Mouse (Mus musculus): ENCODE results near the gene Rhpn2.
"Not testable (repeated sequence)": the region's sequence is repeated elsewhere in the genome, so short reads cannot be mapped to it uniquely, and the experiment has no call there.

Rhpn2 gene

DNA sequence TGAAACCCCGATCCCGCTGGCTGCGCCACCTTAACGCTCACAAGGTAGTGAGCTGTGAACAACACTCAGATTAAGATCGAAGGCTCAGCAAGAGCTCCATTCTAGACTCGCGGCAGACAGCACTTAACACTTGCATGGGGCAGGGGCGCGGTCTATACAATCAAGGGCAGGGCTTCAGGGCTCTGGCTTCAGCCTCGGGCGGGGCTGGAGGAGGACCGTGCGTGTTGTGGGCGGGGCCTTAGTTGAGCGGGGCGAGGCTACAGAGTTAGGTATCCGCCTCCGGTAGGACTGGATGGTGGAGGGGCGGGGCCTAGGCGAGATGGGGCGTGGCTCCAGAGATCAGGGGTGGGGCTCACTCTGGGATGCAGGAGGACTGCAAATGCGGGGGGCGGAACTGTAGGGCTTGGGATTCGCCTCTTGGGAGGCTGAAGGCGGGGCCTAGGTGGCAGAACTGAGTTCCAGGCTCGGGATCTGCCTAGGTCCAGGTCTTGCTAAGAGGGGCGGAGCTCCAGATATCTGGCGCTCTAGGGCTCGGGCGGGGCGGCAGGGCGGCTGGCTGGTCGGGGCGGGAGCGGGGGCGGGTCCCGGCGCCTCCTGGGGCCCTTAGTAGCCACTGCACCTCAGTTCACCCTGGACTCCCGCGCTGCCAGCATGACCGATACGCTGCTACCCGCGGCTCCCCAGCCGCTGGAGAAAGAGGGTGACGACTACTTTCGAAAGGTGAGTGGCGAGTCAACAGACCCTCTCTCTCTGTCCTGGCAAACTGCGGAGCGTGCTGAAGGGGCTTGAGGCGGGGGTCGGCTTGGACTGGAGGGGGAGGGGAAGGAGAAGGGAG, at the start of gene Rhpn2:
Rhpn2 (plus strand) TSS at position 479 of the 835 bp plus-strand sequence.
- peak; percentile 97 to 99 for DNase-seq (ENCODE audit: low spot score in 2 of 2)

DNA sequence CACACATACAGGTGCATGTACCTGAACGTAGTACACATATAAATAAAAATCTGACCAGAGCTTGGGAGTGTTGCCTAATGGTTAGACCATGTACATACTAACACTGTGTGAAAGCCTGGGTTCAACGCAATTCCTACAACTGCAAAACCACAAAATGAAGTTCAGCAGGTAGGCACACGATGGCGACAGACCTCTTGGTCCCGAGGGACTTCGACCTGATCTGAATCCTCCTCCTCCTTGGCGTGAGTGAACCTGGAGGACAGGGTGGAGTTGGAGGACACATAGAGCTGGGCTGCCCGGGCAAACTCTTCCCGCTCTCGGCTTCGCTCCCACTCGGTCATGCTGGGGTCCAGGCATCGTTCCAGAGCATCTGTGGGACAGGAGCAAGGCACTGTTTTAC, 40.5 kb upstream of the Rhpn2 start:
- DNase-seq (ENCODE audit: low spot score in 2 of 2): no peak

DNA sequence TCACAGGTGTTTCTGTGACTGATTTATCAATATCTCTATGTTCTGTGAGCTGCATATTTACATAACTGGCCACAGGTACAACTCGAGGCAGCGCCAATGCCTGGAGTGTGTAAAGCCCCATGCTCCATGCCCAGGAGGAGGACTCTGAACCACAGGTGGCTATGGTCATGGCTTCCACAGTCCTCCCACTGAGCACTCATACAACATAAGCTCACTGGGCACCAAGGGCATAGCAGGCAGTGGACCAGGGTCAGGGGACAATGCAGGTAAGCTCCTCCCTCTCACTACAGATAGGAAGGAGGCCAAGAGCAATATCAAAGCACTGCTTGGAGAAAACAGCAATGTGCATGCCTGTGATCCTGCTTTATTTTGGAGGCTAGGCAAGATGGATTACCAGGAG, 38.3 kb upstream of the Rhpn2 start:
- DNase-seq (ENCODE audit: low spot score in 2 of 2): no peak

DNA sequence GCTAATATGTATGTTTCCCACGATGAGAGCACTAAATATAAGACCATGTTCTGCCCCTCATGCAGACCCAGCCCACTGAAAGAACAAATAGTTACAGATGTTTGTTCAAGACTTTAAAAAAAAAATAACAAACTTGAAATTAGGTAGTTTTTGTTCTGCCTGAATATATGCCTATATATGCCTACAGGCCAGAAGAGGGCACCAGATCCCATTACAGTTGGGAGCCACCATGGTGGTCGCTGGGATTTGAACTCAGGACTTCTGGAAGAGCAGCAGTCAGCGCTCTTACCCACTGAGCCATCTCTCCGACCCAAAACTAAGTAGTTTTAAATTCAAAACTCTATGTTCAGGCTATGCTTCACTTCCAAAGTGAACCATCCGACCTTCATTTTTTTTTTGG, 36.1 kb upstream of the Rhpn2 start:
- no peak for DNase-seq (ENCODE audit: low spot score in 2 of 2)

DNA sequence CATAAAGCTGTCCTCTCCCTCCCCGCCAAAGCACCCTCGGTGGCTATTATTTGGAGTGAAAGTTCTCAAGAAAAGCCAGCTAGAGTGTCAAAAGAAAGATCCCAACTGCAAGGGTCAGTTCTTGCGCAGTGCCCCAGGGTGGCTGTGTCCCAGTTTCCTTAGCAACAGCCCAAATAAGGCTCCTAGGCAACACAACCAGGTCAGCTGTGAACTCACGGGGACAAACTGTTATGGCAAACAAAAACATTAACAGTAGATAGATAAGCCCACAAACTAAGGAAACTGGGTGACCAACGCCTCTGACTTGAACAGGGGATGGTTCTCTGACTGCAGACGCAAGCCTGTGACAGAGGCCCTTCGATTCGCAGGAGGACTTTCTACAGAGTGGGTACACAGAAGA, 34.3 kb upstream of the Rhpn2 start:
- DNase-seq (ENCODE audit: low spot score in 2 of 2): no peak

DNA sequence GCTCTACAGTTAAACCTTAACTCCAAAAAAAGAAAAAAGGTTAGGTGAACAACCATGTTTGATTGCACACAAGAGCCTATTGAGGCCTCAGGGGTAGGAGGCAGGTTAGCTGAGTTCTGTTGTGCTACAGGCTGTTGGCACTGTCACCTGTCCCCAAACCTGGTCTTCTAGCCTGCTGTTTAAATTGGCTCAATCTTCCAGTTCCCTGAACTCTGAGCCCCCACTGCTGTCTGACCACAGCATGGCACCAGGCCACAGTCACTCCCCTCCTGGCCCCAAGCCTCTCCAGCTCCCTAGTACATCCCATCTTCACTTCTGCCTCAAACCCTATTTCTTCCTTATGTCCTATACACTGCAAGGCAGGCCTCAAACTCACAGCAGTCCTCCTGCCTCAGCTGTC, 33.2 kb upstream of the Rhpn2 start:
- DNase-seq (ENCODE audit: low spot score in 2 of 2): no peak

DNA sequence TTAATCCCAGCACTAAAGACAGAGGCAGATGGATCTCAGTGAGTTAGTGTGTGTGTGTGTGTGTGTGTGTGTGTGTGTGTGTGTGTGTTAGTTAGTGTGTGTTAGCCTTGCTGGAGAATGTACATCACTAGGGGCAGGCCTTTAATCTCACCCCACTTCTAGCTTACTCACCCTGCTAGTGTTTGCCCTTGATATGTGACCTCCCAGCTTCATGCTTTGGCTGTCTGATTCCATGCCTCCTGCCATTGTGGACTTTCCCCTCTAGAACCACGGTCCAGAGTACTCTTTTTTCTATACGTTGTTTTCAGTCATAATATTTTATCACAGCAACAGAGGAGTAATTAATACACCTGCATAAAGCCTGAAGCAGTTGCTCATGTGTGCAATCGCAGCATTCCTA, 22.8 kb upstream of the Rhpn2 start:
- DNase-seq (ENCODE audit: low spot score in 2 of 2): no peak

DNA sequence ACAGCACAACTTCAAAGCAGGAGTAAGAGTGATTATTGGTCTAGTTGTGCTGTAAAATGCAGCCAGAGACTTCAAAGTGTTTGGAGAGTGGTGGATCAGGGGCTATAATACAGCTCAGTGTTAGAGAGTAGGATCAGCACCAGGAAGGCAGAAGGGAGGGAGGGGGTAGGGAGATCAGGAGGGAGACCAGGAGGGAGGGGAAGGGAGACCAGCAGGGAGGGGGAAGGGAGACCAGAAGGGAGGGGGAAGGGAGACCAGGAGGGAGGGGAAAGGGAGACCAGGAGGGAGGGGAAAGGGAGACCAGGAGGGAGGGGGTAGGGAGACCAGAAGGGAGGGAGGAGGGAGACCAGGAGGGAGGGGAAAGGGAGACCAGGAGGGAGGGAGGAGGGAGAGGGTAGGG, 19.8 kb upstream of the Rhpn2 start:
- DNase-seq (ENCODE audit: low spot score in 2 of 2): no peak

DNA sequence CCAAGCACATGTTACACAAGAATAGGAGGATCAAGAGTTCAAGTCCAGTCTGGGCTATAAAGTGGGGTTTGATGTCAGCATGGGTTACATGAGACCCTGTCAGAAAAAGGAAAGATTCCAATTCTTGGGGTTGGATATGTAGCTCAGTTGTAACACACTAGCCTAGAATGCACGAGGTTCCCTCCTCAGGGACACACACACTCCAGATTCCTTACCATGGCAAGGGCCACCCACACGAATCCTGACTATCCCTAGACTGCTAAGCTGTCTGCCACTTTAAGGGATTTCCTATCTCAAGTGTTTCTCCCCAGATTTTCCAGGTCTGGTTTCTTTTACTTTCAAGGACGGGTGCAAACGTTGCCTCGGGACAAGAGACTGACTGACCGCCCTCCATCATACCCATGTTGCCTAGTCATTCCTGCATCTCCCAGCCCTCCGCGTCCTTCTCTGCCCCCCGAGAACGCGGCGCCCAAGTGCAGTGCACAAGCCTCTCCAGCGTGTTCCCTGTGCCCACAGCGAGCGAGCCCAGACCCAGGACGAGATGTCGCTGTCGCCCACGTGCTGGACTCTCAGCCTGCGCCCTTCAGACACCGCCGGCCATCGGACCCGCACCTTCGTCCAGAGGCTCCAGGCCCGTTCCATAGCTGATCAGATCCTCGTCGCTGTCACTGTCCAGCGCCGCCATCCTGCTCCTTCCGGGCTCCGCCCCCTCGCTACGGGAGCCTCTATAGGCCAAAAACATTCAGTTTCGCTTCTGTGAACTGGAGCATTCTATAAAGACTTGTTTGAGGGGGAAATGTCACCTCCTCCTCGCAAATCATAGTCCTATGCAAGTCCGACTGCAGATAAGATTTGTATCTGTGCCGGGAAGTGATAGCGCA, 16.0 kb upstream of the Rhpn2 start, which contains the start of gene Gpatch1:
Gpatch1 (minus strand) TSS at position 712 of the 881 bp plus-strand sequence.
- peak; percentile 96 to 98 for DNase-seq (ENCODE audit: low spot score in 2 of 2)

DNA sequence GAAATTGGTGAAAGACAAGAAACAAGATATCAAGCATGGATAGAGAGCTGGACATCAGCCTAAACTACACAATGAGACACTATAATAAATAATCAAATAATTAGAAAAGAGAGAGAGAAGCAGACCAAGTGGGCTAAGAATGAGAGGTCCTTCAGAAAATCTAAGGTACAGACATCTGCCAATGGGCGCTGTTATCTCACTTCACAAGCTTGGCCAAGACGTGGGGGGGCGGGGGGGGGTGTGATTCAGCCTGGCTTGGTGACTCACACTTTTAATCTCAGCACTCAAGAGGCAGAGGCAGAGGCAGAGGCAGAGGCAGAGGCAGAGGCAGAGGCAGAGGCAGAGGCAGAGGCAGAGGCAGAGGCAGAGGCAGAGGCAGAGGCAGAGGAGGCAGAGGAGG, 14.7 kb upstream of the Rhpn2 start:
- DNase-seq (ENCODE audit: low spot score in 2 of 2): not testable (repeated sequence)

DNA sequence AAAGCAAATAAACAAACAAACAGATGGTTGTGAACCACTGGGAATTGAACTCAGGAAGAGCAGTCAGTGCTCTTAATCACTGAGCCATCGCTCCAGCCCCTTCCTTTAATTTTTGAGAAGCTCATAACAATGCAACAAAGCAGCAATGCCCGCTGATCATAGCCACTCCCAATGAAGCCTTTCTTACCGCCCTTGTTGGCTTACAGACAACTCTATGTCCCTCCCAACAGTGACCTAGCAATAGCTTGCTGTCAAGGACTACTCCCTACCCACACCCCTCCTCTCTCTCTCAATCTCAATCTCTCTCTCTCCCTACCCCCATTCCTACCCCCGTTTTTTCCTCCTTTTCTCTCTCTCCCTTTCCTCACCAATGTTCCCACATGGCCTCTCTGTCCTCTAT, 14.2 kb upstream of the Rhpn2 start:
- no peak for DNase-seq (ENCODE audit: low spot score in 2 of 2)

DNA sequence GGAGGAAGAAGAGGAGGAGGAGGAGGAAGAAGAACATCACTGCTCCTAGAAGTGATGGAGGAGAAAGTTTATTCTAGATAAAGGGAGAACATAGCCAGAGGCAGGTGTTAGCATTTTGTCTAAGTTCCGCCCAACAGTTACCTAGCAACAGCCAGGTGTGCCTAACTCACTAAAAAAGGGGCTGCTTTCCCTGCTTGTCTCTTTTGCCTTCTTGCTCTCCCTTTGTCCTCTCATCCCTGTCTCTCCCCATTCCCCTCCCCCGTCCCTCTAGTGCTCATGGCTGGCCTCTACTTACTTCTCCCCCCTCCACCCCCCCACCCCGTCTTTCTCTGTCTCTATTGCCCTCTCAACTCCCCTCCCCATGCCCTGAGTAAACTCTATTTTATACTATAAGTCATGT, 11.8 kb upstream of the Rhpn2 start:
- DNase-seq (ENCODE audit: low spot score in 2 of 2): no peak

DNA sequence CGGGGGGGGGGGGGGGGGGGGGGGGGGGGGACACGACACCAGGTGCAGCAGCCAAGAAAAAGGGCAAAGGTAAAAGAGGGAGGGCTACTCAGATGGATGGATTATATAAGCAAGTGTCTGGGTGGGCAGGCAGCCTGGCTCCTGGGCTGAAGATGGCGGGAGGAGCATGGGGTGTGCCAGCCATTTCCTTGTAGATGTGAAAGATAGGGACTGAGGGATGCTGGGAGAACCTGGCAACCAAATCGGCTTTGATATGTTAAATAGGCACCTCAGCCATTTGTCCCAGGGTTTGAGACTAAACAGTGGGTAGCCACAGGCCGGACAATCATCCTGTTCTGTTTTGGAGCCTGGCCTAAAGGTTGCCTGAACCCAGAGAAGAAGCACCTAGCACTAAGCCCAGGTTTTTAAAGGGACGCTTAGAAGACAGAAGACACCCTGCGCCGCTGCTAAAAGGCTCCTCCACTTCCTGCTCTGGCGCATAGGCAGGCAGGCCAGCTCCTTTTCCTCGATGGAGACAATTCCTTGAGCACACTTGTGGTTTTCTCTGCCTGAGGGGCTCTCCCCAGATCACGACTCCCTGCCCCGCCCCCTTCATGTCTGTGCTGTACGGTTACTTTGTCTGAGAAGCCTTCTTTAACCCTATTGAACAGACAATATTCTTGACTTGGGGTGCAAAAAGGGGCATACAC, 11.1 kb upstream of the Rhpn2 start:
- no peak for DNase-seq (ENCODE audit: low spot score in 2 of 2)

DNA sequence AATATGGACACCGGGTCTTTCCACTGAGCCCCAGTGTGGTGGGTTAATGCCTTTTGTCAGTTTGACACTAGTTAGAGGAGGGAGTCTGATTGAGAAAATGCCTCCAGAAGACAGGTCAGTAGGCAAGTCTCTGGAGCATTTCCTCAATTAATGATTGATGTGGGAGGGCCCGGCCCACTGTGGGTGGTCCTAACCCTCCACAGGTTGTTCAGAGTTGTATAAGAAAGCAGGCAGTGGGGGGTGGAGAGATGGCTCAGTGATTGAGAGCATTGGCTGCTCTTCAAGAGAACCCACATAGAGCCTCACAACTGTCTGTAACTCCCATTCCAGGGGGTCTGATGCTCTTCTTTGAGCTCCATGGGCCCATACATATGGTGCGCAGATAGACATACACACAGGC, 2.4 kb upstream of the Rhpn2 start:
- DNase-seq (ENCODE audit: low spot score in 2 of 2): no peak

DNA sequence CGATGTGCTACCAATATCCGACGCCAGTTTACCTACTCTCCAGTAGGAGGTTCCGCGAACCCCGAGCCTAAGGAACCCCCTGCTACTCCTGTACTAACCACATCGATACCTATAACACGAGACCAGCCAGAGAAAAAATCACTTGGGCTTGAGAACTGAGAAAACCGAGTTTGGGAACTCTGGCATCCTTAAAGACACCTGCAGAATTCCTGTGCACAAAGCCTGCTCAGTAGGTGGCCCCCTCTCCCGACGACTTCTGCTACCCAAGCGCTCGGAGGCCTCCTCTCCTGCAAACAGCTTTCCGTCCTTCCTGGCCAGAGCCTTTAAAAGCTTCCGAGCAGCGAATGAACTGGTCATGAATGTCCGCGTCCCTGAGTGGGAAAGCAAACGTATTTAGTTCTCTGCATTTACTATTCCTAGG, 729 bp upstream of the Rhpn2 start:
- DNase-seq (ENCODE audit: low spot score in 2 of 2): no peak

DNA sequence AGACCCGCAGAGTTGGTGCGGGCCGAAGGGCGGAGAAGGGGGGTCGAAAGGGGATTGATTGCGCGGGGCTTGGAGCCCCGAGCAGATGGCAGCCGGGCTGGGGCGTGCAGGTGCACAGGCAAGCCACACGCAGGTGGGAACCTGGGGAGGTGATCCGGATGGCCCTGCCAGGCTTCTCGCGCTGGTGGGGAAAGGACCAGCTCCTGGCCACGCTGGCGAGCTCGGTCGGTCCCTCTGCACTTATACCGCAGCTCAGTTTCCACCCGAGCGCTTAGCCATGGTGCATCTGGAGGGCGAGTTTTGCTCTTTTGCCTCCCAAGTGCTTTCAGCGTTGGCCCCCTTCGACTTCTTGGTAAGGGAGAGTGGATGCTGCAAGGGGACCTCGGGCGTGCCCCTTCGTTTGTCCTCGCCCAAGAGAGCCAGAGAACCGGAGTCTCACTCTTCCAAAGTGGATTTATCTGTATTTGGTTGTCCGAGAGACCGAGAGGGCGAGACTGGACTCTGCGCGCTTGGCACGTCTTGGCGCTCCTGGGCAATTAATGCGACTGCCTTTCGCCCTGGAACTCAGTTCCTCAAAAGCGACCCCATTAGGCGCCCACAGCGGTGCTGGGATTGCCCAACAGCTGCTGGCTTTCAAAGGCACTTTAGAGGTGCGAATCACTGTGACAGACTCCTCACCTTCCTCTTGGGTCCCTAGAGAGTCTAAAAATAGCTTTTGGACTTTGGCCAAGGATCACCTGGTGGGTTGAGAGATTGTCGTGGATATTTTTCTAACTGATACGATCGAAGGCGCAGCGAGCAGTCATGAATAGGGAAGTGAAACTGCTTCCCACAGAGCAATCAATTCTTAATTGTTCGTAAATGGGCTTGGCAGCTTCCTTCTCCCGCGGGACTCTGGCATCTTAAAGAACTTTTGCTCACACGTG, 820 bp downstream of the Rhpn2 start:
- DNase-seq (ENCODE audit: low spot score in 2 of 2): no peak

DNA sequence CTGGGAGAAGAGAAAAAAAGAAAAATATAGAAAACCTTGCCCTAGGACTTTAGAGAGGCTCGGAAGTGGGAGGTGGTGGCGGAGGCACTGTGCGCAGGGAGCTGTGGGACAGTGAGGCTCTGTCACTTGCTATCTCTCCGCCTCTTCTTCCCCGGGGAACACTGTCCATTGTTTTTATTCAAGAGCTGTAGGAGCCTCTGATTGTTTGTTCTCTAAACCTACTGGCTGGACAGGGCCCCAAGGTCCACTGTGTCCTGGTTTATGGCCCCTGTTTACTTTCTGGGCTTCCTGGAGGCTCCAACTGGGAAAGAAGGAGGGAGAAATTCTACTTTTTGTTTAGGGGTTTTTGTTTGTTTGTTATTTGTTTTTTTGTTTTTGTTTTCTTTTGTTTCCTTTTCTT, 6.2 kb downstream of the Rhpn2 start:
- DNase-seq (ENCODE audit: low spot score in 2 of 2): no peak

DNA sequence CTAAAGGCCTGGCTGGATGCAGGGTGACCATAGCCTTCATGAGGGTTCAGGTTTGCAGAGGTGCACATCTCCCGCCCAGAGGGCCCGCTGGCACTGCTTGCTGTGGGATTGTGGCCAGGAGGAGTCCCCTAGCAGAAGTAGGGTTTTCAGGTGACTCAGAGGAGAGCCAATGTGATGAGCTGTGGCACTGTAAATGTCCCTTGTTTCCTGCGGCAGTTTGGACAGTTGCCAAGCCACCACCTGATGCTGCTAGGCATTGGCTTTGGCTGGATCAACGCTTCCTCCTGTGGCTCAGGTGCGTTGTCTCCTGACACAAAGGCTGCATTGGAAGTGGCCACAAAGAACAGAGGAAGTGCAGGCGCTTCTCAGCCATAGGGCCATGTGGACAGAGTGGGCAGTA, 7.3 kb downstream of the Rhpn2 start:
- DNase-seq (ENCODE audit: low spot score in 2 of 2): no peak

DNA sequence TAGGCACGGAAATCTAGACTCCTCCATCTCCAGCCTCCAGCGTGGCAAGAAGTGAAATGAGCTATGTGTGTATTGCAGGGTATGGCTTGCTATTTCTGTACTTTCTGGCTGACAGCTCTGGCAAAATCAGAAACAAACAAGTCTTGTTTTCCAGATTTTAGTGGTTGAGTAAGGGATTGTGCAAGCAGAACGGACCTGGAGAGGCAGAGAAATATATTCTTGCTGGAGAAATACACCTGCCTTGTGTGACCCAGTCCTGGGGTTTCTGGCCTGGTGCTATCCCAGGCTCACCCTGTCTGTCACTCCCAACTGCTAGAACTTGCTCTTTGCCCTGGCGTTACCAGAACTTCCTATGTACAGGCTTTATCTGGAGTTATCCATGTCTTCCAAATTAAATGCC, 8.5 kb downstream of the Rhpn2 start:
- DNase-seq (ENCODE audit: low spot score in 2 of 2): no peak

DNA sequence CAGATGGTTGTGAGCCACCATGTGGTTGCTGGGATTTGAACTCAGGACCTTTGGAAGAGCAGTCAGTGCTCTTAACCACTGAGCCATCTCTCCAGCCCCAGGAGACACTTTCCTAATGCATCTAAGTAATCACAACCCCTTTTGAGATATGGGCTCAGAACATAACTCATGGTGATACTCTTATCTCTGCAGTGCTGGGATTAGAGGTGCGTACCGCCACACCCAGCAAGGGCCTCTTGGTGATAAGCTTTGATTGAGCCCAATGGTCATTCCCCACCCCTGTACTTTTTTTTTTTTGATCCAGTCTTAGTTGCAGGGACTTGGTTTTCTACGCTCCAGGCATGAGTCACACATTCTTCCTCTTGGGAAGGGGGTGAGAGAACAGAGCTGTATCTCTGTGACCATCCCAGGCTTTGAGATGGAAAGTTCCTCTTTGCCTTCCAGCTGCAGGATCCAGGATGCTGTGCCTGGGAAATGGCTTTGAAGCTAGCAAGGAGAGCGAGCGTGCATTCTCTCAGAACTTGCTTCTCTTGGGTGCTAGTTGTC, 10.9 kb downstream of the Rhpn2 start:
- DNase-seq (ENCODE audit: low spot score in 2 of 2): no peak
